20 mouse cellular contexts compared by ENCODE assay signal in the genomic region with DNA sequence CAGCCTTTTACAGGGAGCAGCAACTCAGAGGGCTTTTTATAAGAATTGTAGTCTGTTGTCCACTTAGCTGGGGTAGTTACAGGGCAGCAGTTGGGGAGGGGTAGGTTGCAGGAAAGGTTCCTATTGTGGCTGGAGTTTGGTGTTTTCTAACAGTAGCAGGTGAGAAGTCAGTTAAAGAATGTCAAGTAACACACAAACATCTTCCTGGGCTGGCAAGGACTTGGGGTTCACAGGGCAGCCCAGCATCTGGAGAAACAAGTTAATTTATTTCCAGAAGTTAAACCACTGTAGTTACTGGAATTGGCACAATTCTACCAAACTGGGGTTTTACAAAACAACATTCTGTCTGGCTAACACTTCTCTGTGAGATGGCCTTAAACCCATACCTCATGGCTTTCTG. TPM values are rescaled to one million over a fixed set of nuclear protein-coding genes. Genes with fewer than 3 reads are reported as not detected.
DNase-seq lines count a peak whose midpoint lies in the region; ATAC-seq and TF ChIP-seq lines count a peak whose summit lies in the region.
"Had no signal": no experiment of that assay in that cellular context is flagged by ENCODE, and none has a peak within 500 bp of the region (broad histone marks: within the 10 kb centered on the region; RNA-seq: fewer than 3 reads in every experiment).

No protein-coding gene starts in this region.

- H3K27ac ChIP-seq in kidney, embryonic 14.5 days (ENCODE audit: low read depth, low read length), result no peak overlapping the region
- H3K27ac ChIP-seq in spleen, adult 2 months (ENCODE audit: insufficient read depth, low read length), result peak overlapping the region; percentile 56; the same call in 1 of the 2 replicates
- H3K27ac ChIP-seq: embryonic facial prominence, embryonic 12.5 days; hindbrain, embryonic 10.5 days; hindbrain, postnatal 0 days; kidney, postnatal 0 days; limb, embryonic 13.5 days; midbrain, embryonic 15.5 days had no signal

- H3K27me3 ChIP-seq in kidney, embryonic 14.5 days (ENCODE audit: control insufficient read depth, insufficient read depth, low read length), result no peaks in the 10 kb centered on the region
- no peaks in the 10 kb centered on the region for H3K27me3 ChIP-seq in spleen, adult 2 months (ENCODE audit: control insufficient read depth, insufficient read depth, low read length)
- H3K27me3 ChIP-seq: embryonic facial prominence, embryonic 12.5 days; limb, embryonic 13.5 days; midbrain, embryonic 15.5 days had no signal

- no peak for ATAC-seq in kidney, embryonic 14.5 days (ENCODE audit: low FRiP score, low TSS enrichment)
- ATAC-seq: forebrain, embryonic 14.5 days; hindbrain, postnatal 0 days; midbrain, embryonic 15.5 days had no signal

- H3K4me2 ChIP-seq in kidney, embryonic 14.5 days (replicated peaks; ENCODE audit: low read depth, low read length), result no peak overlapping the region
- H3K4me2 ChIP-seq: embryonic facial prominence, embryonic 12.5 days; limb, embryonic 13.5 days; midbrain, embryonic 15.5 days had no signal

- H3K36me3 ChIP-seq in kidney, embryonic 14.5 days (ENCODE audit: control insufficient read depth, insufficient read depth, low read length), result no peaks in the 10 kb centered on the region
- H3K36me3 ChIP-seq in spleen, adult 2 months (ENCODE audit: control insufficient read depth, insufficient read depth, low read length), result no peaks in the 10 kb centered on the region
- H3K36me3 ChIP-seq: embryonic facial prominence, embryonic 12.5 days; hindbrain, embryonic 10.5 days; limb, embryonic 13.5 days; midbrain, embryonic 15.5 days had no signal

- H3K9me3 ChIP-seq in kidney, embryonic 14.5 days (ENCODE audit: control insufficient read depth, low read length), result no peaks in the 10 kb centered on the region
- H3K9me3 ChIP-seq: embryonic facial prominence, embryonic 12.5 days; hindbrain, embryonic 10.5 days; limb, embryonic 13.5 days; midbrain, embryonic 15.5 days had no signal

- no peak for TF ChIP-seq CTCF in spleen, adult 2 months (IDR thresholded peaks at IDR 0.05; ENCODE audit: extremely low read depth, insufficient read depth, insufficient read length, insufficient replicate concordance)

- peak; percentile 75 to 82 for DNase-seq in kidney, adult 8-10 months
- DNase-seq in spleen, adult 2 months (ENCODE audit: low read depth in 1 of 2, low spot score in 2 of 2), result no peak
- no peak for DNase-seq in spleen, postnatal 4 days (ENCODE audit: low spot score in 2 of 2)
- peak; percentile 65 to 82 for DNase-seq in kidney, postnatal 36 days
- DNase-seq in adrenal gland, postnatal 4 days (ENCODE audit: low spot score in 2 of 2), result no peak
- no peak for DNase-seq in left cerebral cortex, adult 11 months (ENCODE audit: low spot score)
- DNase-seq: cerebellum, adult 11 months; cerebellum, postnatal 10 days; lung, adult 2 months; right cerebral cortex, postnatal 25 days; thymus, adult 2 months had no signal

- H3K4me1 ChIP-seq in kidney, embryonic 14.5 days (ENCODE audit: control insufficient read depth, insufficient read depth, low read length), result no peaks in the 10 kb centered on the region
- H3K4me1 ChIP-seq in spleen, adult 2 months (ENCODE audit: control insufficient read depth, insufficient read depth, insufficient read length), result peaks cover 14% of the 10 kb centered on the region
- H3K4me1 ChIP-seq: embryonic facial prominence, embryonic 12.5 days; limb, embryonic 13.5 days; midbrain, embryonic 15.5 days had no signal

- TF ChIP-seq POLR2A in spleen, adult 2 months (IDR thresholded peaks at IDR 0.05; ENCODE audit: low read depth, low read length), result no peak

- H3K9ac ChIP-seq in kidney, embryonic 14.5 days (ENCODE audit: low read depth, low read length), result no peak overlapping the region
- H3K9ac ChIP-seq: embryonic facial prominence, embryonic 12.5 days; limb, embryonic 13.5 days; midbrain, embryonic 15.5 days had no signal

- H3K4me3 ChIP-seq in kidney, embryonic 14.5 days (ENCODE audit: low read length), result no peak overlapping the region
- H3K4me3 ChIP-seq in spleen, adult 2 months (ENCODE audit: extremely low read depth, insufficient read depth, insufficient read length), result no peak overlapping the region
- H3K4me3 ChIP-seq: embryonic facial prominence, embryonic 12.5 days; hindbrain, embryonic 10.5 days; limb, embryonic 13.5 days; midbrain, embryonic 15.5 days; myocyte had no signal

RNA-seq across cellular contexts. Expression of a gene that starts 44.8 kb away (rescaled TPM):
- polyA plus RNA-seq in kidney, embryonic 14.5 days (2014; fragmentation: Nextera tagmentation; extraction: Ambion mirVana), result 5.5 and 9.6 TPM in 2 replicates
- 5.7 and 6.6 TPM in 2 replicates for polyA plus RNA-seq in spleen, adult 2 months (2012; rRNA removed)
- total RNA-seq in adrenal gland, postnatal 4 days (2021), result 10 to 100 TPM; 30.8 to 33.9 TPM

Comparison
In these comparisons a context has a peak if more than half of its experiments do, and no peak if none do; other contexts are left out.
1. DNase-seq: peak in kidney, adult 8-10 months (2 of 2) and kidney, postnatal 36 days (2 of 2); none in spleen, adult 2 months (0 of 2), spleen, postnatal 4 days (0 of 2), adrenal gland, postnatal 4 days (0 of 2) and left cerebral cortex, adult 11 months (single experiment).